Mouse (Mus musculus): ENCODE measurements at regions not wholly inside any gene's neighbourhood (a gene's known extent, or its start where the extent isn't known, plus 50 kb on each side); places are given as distances from the start of the nearest gene placed in this dataset.

GRCm38 (mm10) chr8:89758695-89759094 lies 589.4 kb downstream of the Tox3 start:
- DNase-seq (ENCODE audit: low read depth, low spot score), result no peak

GRCm38 (mm10) chr8:89755951-89756350 lies 592.2 kb downstream of the Tox3 start:
- no peak for DNase-seq (ENCODE audit: low read depth, low spot score)

DNA sequence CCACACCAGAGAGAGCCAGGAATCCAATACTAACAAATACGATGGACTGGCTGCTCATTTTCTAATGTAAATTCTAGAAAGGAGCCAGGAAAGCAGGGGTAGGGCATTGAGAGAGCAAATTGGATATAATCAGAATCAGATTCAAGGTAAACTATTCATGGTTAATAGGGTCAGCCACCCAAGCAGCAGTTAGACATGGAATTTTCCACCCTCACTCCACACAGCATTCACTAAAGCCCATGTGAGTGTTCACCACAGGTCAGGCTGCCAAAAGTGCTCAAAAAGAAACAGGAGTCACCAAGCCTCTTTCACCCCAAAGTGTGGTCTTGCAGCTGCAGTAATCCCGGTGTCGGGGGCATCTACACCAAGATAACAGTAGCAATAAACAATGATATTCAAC lies 596.9 kb downstream of the Tox3 start:
- no peak for DNase-seq (ENCODE audit: low read depth, low spot score)

- no peak for DNase-seq (ENCODE audit: low read depth, low spot score)
Observed at GRCm38 (mm10) chr8:89747726-89748125, 600.4 kb downstream of the Tox3 start.

DNA sequence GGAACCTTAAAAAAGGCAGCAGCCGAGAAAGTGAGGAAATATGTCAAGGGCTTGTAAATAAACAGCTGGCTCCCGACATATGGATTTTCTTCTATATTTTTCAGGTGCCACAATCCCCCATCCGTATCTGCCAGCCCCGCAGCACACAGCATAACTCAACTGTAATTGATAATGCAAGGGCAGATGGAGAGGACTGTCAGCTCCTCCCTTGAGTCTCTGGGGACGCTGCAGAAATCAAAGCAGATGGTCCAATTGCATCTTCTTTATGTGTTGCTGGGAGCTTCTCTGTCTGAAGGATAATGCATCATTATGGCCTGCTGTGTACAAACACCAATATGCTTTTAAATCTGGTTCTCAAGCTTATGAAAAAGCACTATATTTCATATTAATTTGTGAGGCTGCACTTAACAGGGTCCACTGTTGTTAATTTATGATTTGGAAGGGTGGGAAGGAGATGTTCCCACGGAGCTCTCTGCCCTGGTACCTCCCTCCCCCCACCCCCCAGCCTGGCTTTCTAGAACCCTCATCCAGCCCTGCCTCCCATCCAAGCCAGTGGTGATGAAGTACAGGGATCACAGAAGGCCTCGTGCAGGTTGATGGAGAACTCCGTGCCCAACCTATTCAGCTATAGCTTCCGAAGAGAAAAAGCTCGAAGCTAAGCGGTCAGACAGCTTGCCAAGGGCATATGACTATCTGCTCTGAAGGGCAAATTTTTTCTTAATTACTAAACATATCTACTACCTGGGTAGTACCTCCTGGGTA lies 603.7 kb downstream of the Tox3 start:
- no peak for DNase-seq (ENCODE audit: low read depth, low spot score)

GRCm38 (mm10) chr8:89738657-89739056 lies 609.5 kb downstream of the Tox3 start:
- no peak for DNase-seq (ENCODE audit: low read depth, low spot score)

DNA sequence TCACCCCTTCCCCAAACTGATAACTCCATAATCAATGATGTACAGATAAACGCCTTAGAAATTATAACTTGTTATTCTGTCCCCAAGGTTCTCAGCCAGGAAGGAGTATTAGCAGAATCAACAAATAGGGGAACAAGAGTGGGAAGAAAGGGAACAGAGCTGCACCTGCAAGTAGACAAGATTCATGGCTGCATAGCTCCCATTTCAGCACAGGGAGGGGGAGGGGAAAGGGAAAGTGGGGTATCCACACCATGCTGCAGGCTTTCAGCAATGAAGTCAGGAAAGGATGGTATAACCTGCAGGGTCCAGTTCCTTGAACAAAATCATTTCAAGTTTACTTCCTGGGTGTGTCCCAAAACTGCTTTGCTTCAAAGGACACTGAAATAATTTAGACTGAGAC lies 610.5 kb downstream of the Tox3 start:
- no peak for DNase-seq (ENCODE audit: low read depth, low spot score)

DNA sequence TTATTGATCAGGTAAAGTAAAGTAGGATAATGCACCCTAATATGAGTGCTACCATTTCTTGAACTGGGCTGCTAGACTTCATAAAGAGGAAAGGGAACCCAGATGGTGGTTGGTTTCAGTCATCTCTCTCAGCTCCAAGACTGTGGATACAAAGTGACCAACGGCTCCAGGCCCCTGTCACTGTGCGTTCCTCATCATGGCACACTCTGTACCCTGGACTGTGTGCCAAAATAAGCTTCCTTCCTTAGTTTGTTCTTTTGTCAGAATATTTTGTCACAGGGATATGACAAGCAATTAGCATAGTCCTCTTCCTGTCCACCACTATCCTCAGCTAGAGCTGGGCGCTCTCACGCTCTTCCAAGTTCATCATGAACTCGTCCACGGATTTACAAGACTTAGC lies 620.9 kb downstream of the Tox3 start:
- DNase-seq (ENCODE audit: low read depth, low spot score), result no peak

DNA sequence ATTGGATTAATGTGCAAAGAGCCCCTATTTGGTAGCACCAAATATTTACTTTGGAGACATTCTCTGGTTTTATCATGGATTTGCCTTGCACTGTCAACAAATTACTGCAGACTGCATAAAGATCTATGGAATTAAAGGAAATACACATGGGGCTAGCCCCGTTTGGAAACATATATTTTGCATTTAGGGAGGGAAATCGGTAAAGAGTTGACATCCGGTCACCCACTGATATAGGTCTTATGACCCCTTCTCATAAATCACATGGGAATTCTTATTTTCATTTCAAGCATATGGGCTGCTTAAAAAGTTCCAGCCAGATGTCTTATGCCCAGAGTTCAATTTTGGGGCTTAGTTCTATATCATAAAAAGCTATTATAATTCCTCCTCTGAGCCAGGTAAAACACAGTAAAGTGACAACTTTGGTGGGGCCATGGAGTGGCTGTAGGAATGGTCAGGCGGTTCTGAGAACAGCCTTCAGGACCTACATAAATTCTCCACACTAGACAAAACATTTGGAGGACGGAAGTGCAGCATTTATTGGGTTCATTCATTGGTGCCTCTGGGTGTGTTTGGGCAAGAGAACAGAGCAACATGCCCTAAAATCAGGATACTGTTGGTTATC lies 626.3 kb downstream of the Tox3 start:
- no peak for DNase-seq (ENCODE audit: low read depth, low spot score)

DNA sequence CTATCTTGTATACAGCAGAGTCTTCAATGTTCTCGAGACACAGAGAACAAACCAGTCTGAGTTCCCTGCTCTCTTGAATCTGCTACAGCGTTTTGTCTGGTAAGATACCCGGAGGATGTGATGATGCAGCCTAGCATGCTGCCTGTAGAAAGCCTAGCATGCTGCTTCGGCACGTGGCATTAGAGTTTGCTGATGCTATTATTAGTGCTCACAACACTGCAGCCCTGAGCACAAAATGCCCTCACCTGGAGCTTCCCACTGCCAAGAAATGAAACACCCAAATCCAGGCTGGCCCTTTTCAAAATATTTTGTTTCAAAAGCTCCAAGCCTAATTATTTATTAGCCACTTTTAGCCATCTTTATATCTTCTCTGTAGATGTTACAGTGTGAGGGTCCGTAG lies 634.3 kb downstream of the Tox3 start:
- DNase-seq (ENCODE audit: low read depth, low spot score), result no peak

DNA sequence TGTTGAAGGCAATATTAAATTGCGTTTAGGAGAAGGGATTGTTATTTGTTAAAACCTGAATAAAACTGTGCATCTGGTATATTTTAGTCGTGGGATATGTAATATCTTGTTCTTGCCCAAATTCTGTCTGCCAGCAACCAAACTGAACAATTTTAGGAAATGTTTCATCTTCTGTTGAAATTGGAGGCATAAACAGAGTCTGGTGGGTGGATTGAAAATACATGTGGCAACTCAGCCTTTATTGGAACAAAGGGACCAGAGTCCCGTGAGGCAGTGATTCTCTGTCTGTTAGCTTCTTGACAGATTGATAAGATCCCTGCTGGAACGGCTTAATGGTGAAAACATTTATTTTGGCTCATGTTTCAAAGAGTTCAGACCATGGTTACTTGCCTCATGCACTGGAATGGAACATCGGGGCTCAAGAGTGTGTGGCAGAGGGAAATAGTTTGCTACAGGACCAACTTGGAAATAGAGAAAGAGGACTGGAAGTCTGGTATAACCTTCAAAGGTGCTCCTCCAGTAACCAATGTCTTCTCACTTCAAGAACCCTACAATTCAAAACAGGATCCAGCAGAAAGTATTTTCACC lies 640.7 kb downstream of the Tox3 start:
- no peak for DNase-seq (ENCODE audit: low read depth, low spot score)

DNA sequence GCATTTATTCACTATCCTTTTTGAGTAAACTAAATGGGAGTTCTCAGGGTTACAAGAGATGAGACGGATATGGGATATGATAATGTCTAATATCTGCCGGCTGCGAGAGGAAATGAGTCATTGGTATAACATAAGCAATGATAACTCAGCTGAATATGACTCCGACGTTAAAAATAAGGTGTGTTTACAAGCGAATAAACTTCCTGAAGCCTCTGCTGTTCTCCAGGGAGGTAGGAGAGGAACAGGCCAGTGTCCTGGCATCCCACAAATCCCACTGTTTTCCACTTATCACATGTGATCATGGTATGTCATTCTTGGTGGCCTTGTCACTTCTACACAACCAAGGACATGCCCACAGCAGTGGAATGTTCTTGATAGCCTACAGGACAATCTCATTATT lies 641.7 kb upstream of the Sall1 start:
- no peak for DNase-seq (ENCODE audit: low read depth, low spot score)

DNA sequence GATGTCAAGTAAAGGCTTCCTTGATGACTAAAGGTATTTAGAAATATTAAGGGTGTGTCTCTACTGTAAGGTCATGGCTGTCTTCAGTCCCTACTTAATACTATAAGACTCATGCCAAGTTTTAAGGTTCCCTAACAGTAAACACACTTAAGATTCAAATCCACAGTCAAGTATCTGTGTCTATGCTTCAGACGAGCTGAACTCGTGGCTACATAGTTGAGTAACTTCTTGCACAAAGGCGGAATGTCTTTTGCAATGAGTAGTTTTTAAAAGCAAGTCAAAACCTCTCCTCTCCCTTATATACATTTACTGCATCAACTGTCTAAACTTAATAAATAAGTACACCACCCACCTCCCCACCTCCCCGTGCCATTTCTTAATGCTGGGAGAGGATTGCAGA lies 637.0 kb upstream of the Sall1 start:
- DNase-seq (ENCODE audit: low read depth, low spot score), result no peak

DNA sequence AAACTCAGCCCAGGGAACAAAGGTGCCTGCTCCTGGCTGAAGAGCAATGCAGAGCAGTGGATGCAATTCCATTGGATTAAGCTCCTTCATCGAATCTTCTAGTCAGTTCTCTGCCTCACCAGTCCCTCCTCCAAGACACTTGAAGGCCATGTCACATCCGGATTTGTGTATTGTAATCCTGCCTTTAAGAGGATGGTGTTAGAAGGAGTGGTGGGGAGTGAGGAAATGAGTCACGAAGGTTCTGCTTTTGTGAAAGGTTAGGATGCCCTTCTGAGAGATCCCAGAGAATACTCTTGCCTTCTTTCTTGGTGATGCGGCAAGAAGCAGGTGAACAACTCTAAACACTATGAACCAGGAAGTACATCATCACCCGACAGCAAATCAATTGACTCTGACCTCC lies 636.4 kb upstream of the Sall1 start:
- DNase-seq (ENCODE audit: low read depth, low spot score), result no peak

DNA sequence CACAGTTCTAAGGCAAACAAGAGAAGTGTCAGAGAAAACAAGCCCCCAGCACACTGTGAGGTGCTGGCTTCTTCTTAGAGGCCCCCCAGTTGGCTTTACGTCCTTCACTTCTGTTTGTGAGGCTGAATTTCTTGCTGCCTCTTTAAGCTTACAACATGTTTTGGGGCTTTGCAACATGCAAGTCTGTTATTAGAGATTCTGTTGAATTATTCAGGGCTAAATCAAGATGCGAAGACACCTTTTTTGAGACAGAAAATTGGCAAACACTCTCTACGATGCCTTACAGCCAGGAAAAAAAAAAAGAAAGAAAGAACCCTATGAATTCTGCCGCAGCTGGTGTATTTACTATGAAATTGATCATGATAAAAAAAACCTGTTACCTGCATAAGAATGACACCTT lies 635.6 kb upstream of the Sall1 start:
- no peak for DNase-seq (ENCODE audit: low read depth, low spot score)

GRCm38 (mm10) chr8:89677266-89677665 lies 633.3 kb upstream of the Sall1 start:
- no peak for DNase-seq (ENCODE audit: low read depth, low spot score)

GRCm38 (mm10) chr8:89673911-89674310 lies 629.9 kb upstream of the Sall1 start:
- DNase-seq (ENCODE audit: low read depth, low spot score), result no peak

DNA sequence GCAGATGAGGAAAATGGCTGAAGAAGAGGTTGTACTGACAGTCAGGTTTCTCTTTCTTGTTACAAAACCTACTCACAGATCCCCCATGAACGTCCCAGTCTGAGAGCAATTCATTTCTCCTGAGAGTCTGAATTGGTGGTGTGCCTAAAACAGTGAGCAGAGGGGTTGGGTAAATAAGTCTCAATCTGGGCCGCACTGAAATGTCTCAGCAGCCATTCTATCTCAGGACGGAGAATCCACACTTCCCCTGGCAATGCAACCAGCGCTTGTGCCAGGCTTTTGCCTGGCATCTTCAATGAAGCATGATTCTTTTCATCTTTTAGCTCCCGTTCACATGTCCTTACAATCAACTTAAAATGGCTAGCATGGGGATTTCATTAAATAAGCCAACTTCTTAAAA lies 628.7 kb upstream of the Sall1 start:
- no peak for DNase-seq (ENCODE audit: low read depth, low spot score)

- no peak for DNase-seq (ENCODE audit: low read depth, low spot score)
Observed at GRCm38 (mm10) chr8:89664911-89665689, 621.1 kb upstream of the Sall1 start.

- peak; percentile 28 for DNase-seq (ENCODE audit: low read depth, low spot score)
Observed at GRCm38 (mm10) chr8:89663859-89664258, 619.9 kb upstream of the Sall1 start.

GRCm38 (mm10) chr8:89658998-89659944 lies 615.3 kb upstream of the Sall1 start:
- no peak for DNase-seq (ENCODE audit: low read depth, low spot score)
